12 mouse cellular contexts compared by ENCODE assay signal in the genomic region with DNA sequence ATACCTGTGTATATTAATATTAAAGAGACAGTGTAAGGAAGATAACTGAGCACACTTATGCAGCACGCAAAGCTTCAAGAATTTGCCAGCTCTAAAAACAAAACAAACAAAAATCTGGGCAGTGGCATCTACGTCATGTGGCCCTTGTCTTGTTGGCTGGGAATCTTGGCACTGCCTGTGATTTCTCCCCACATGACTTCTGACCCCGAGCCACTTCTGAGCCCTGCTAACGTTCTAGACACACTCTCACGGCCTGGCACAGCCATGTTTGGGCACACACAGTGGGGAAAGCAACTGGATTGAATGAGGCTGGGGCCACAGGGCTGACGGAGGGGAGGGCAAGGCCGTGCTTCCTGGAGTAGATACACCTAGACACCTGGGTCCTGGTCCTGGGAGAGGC. TPM values are rescaled to one million over a fixed set of nuclear protein-coding genes. Genes with fewer than 3 reads are reported as not detected.
DNase-seq lines count a peak whose midpoint lies in the region.
"Had no signal": no experiment of that assay in that cellular context is flagged by ENCODE, and none has a peak within 500 bp of the region (broad histone marks: within the 10 kb centered on the region; RNA-seq: fewer than 3 reads in every experiment).

No protein-coding gene starts in this region.

- peaks cover 61% of the 10 kb centered on the region for H3K36me3 ChIP-seq in heart, embryonic 10.5 days
- H3K36me3 ChIP-seq: midbrain, embryonic 15.5 days had no signal

- H3K4me3 ChIP-seq in heart, embryonic 10.5 days, result no peak overlapping the region
- H3K4me3 ChIP-seq: midbrain, embryonic 15.5 days had no signal

- 82% methylated on average over 7 of the region's 7 CpGs for WGBS in heart, embryonic 10.5 days

- peak; percentile 60 for DNase-seq in kidney, adult 11 months
- DNase-seq in kidney, postnatal 4 days, result no peak
- DNase-seq in heart, embryonic 10.5 days (ENCODE audit: low spot score), result no peak
- DNase-seq in heart, postnatal 10 days, result peak; percentile 74 to 81
- DNase-seq in lung, postnatal 14 days, result peak; percentile 43
- DNase-seq in thymus, postnatal 25 days, result no peak
- no peak for DNase-seq in cerebellum, adult 9-10 months
- DNase-seq: cerebellum, adult 9-11 months; liver; right cerebral cortex, postnatal 4 days; thymus, adult 2 months had no signal

- peaks cover 47% of the 10 kb centered on the region for H3K4me1 ChIP-seq in heart, embryonic 10.5 days
- H3K4me1 ChIP-seq: midbrain, embryonic 15.5 days had no signal

- H3K27ac ChIP-seq in heart, embryonic 10.5 days, result 0 out of 2 replicates have a peak overlapping the region, but pooled peaks have one; percentile 50
- H3K27ac ChIP-seq: midbrain, embryonic 15.5 days had no signal

- 0 out of 2 replicates have a peak, but pooled peaks cover 6% of the 10 kb centered on the region for H3K27me3 ChIP-seq in heart, embryonic 10.5 days (ENCODE audit: insufficient read depth, poor library complexity, severe bottlenecking)
- H3K27me3 ChIP-seq: midbrain, embryonic 15.5 days had no signal

- intact Hi-C loops in heart, postnatal 10 days (cut with DNase I), result no loop called here

- H3K9me3 ChIP-seq in heart, embryonic 10.5 days, result no peaks in the 10 kb centered on the region
- H3K9me3 ChIP-seq: midbrain, embryonic 15.5 days had no signal

RNA-seq across cellular contexts. Expression of a gene that starts 13.3 kb away (rescaled TPM):
- polyA plus RNA-seq in heart, embryonic 10.5 days (2016; fragmentation: Nextera tagmentation; extraction: Ambion mirVana), result 49.3 and 117 TPM in 2 replicates
- total RNA-seq in heart, postnatal 10 days (2021), result 100 to 1,000 TPM; 418 to 470 TPM
- polyA plus RNA-seq: midbrain, embryonic 15.5 days had no signal

RNA-seq across cellular contexts. Expression of a gene that starts 40.3 kb away (rescaled TPM):
- 30.5 and 34.0 TPM in 2 replicates for polyA plus RNA-seq in heart, embryonic 10.5 days (2016; fragmentation: Nextera tagmentation; extraction: Ambion mirVana)
- total RNA-seq in heart, postnatal 10 days (2021), result 1 to 10 TPM; 2.5 to 2.6 TPM

RNA-seq across cellular contexts. Expression of a gene that starts 47.2 kb away (rescaled TPM):
- 23.5 and 27.3 TPM in 2 replicates for polyA plus RNA-seq in heart, embryonic 10.5 days (2016; fragmentation: Nextera tagmentation; extraction: Ambion mirVana)
- total RNA-seq in heart, postnatal 10 days (2021), result 10 to 100 TPM; 33.8 to 41.8 TPM

RNA-seq across cellular contexts. Expression of a gene that starts 47.3 kb away (rescaled TPM):
- 37.5 and 39.6 TPM in 2 replicates for polyA plus RNA-seq in heart, embryonic 10.5 days (2016; fragmentation: Nextera tagmentation; extraction: Ambion mirVana)
- 10 to 100 TPM; 24.5 to 27.3 TPM for total RNA-seq in heart, postnatal 10 days (2021)

Comparison
In these comparisons a context has a peak if more than half of its experiments do, and no peak if none do; other contexts are left out.
1. DNase-seq: peak in kidney, adult 11 months (single experiment), heart, postnatal 10 days (2 of 2) and lung, postnatal 14 days (single experiment); none in kidney, postnatal 4 days (0 of 2), heart, embryonic 10.5 days (single experiment), thymus, postnatal 25 days (single experiment) and cerebellum, adult 9-10 months (single experiment).